Comparison of ENCODE assay signal across 8 mouse cellular contexts in genomic region chr5:135962492-135963279, GRCm38 (mm10). TPM values are rescaled to one million over a fixed set of nuclear protein-coding genes. Genes with fewer than 3 reads are reported as not detected.
DNase-seq lines count a peak whose midpoint lies in the region; ATAC-seq and TF ChIP-seq lines count a peak whose summit lies in the region.

No protein-coding gene starts in this region.

- peaks cover 20% of the 10 kb centered on the region for H3K27me3 ChIP-seq in hindbrain, embryonic 10.5 days (ENCODE audit: insufficient read depth, poor library complexity, severe bottlenecking)
- no peaks in the 10 kb centered on the region for H3K27me3 ChIP-seq in lung, postnatal 0 days (replicated peaks; ENCODE audit: insufficient read depth, low read length)

- no peaks in the 10 kb centered on the region for H3K9me3 ChIP-seq in hindbrain, embryonic 10.5 days
- no peaks in the 10 kb centered on the region for H3K9me3 ChIP-seq in lung, postnatal 0 days (ENCODE audit: low read length)

- under 1% methylated on average over 64 of the region's 64 CpGs for WGBS in hindbrain, embryonic 10.5 days
- whole genome bisulfite sequencing in lung, postnatal 0 days = under 1% methylated on average over 61 of the region's 64 CpGs

- peaks cover 41% of the 10 kb centered on the region for H3K4me1 ChIP-seq in hindbrain, embryonic 10.5 days (replicated peaks)
- H3K4me1 ChIP-seq in lung, postnatal 0 days (ENCODE audit: insufficient read depth, low read depth, low read length) = peaks cover 9% of the 10 kb centered on the region

- peak; percentile 93 for ATAC-seq in frontal cortex, adult (ENCODE audit: low TSS enrichment)
- peak; percentile 92 for ATAC-seq in lung, postnatal 0 days

- H3K36me3 ChIP-seq in hindbrain, embryonic 10.5 days = no peaks in the 10 kb centered on the region
- no peaks in the 10 kb centered on the region for H3K36me3 ChIP-seq in lung, postnatal 0 days (ENCODE audit: insufficient read depth, low read length)

- H3K4me2 ChIP-seq in lung, postnatal 0 days (replicated peaks; ENCODE audit: low read depth, low read length) = peak overlapping the region; percentile 92

- peak overlapping the region; percentile 97 for H3K27ac ChIP-seq in hindbrain, embryonic 10.5 days
- H3K27ac ChIP-seq in lung, postnatal 0 days (ENCODE audit: low read length) = peak overlapping the region; percentile 94

- DNase-seq in MN1 (ENCODE audit: low spot score) = peak; percentile 100
- peak; percentile 99 for DNase-seq in cerebellum, adult 9-10 months
- DNase-seq in hindbrain, embryonic 10.5 days (ENCODE audit: low spot score) = peak; percentile 99
- peak; percentile 99 for DNase-seq in layer of hippocampus, adult 9-11 months
- DNase-seq in lung, postnatal 0 days (ENCODE audit: low spot score) = peak; percentile 100
- peak; percentile 93 for DNase-seq in ovary, postnatal 14 days (ENCODE audit: low spot score)
- peak; percentile 99 for DNase-seq in thymus, postnatal 14 days

- H3K9ac ChIP-seq in lung, postnatal 0 days (replicated peaks; ENCODE audit: low read depth) = peak overlapping the region; percentile 84

- peak; percentile 39 for TF ChIP-seq CTCF in lung, postnatal 0 days (IDR thresholded peaks at IDR 0.05)

- peak overlapping the region; percentile 65 for H3K4me3 ChIP-seq in hindbrain, embryonic 10.5 days
- H3K4me3 ChIP-seq in lung, postnatal 0 days (ENCODE audit: low read depth, low read length) = peak overlapping the region; percentile 58

- TF ChIP-seq EP300 in lung, postnatal 0 days (IDR thresholded peaks at IDR 0.05) = no peak

RNA-seq across cellular contexts. Expression of gene Ssc4d, which starts 11.6 kb away (rescaled TPM):
- polyA plus RNA-seq in hindbrain, embryonic 10.5 days (2016; fragmentation: Nextera tagmentation; extraction: Ambion mirVana) = 1.3 and 1.6 TPM in 2 replicates
- 1.8 and 2.5 TPM in 2 replicates for polyA plus RNA-seq in lung, postnatal 0 days (2015; fragmentation: Nextera tagmentation; extraction: Ambion mirVana)

RNA-seq across cellular contexts. Expression of gene Zp3, which starts 17.2 kb away (rescaled TPM):
- polyA plus RNA-seq in hindbrain, embryonic 10.5 days (2016; fragmentation: Nextera tagmentation; extraction: Ambion mirVana) = not detected in 2 replicates
- polyA plus RNA-seq in lung, postnatal 0 days (2015; fragmentation: Nextera tagmentation; extraction: Ambion mirVana) = 0.24 and 0.35 TPM in 2 replicates

RNA-seq across cellular contexts. Expression of gene Ywhag, which starts 28.3 kb away (rescaled TPM):
- 274 and 348 TPM in 2 replicates for polyA plus RNA-seq in hindbrain, embryonic 10.5 days (2016; fragmentation: Nextera tagmentation; extraction: Ambion mirVana)
- polyA plus RNA-seq in lung, postnatal 0 days (2015; fragmentation: Nextera tagmentation; extraction: Ambion mirVana) = 75.5 and 87.5 TPM in 2 replicates

RNA-seq across cellular contexts. Expression of gene Dtx2, which starts 31.9 kb away (rescaled TPM):
- polyA plus RNA-seq in hindbrain, embryonic 10.5 days (2016; fragmentation: Nextera tagmentation; extraction: Ambion mirVana) = 34.8 and 38.1 TPM in 2 replicates
- 18.9 and 21.6 TPM in 2 replicates for polyA plus RNA-seq in lung, postnatal 0 days (2015; fragmentation: Nextera tagmentation; extraction: Ambion mirVana)

Comparison
In these comparisons a context has a peak if more than half of its experiments do, and no peak if none do; other contexts are left out.
1. Peak in every context shown above with its lines: DNase-seq, ATAC-seq, H3K4me3 ChIP-seq and H3K27ac ChIP-seq.